Mouse (Mus musculus) liver (tissue): ENCODE measurements around the gene Cuedc2.
A peak's percentile ranks its signal among the peaks of the same experiment; 100 is the strongest.

Source experiments
- DNase-seq: peaks from one replicate; pipeline ENCODE4 v3.0.0-alpha.2; 2020; ENCODE audit warnings: mixed read lengths

Cuedc2 gene

DNA sequence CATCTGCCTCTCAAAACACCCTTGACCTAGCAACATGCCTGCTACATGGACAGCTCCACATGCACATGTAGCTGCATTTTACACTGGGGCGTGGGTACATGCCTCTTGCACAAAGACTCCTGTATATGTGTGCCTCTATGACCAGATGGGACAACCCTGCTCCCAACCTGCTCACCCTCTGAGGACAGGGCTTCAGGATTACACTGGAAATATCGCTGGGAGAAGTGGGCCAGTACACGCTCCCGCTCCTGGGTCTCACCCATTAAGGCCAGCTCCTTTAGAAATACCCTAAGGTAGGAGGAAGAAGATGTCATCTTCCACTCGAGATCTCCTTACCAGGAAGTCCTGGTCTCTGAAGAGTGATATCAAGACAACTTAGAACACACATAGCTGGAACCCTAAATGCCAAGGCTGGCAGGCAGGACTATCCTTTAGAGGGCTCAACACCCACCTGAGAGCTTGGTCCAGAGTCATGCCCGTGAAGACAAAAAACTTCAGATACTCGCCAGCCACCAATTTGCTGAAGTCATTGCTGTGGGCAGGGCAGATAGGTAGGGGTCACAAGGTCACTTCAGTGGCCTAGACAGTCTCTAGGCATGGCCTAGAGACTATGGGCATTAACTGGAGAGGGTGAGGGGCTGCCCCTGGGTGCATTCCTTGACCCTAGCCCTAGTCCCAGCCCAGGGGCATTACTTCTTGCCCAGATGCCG is 18.3 kb downstream of the Cuedc2 start:
- no peak for DNase-seq

DNA sequence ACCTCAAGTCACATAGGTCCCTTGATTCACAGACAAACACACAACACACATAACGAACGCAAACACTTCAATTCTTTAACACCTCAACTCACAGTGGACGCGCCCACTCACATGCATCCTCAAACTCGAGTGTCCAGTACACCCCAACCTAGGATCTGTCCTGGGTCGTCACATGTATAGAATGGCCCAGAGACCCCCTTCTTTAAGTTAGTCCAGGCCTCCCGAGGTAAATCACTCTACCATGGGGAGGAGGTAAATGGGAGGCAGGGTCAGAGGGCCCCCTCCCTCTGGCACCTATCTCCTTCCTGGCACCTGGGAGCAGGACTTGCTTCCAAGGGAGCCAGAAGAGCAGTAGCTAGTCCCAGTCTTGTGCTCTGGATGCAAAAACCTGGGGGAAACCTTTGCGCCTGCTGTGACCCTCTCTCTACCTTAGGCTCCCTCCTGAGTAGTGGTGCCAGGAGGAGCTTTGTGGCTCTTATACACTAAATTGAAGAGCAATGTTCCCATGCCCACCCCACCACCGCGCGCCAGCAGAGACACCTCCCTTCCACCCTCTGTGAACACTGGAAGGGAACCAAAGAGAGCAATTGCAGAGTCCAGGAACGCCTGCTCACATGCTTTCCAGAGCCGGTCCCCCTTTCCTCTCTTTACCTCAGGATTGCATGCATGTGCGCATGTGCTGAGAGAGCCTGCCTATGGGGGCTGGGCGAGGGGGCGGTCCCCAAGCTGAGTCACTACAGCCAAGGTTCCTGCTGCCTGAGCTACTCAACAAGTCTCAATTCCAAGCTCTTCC is 19.7 kb downstream of the Cuedc2 start:
- DNase-seq = peak; percentile 67

DNA sequence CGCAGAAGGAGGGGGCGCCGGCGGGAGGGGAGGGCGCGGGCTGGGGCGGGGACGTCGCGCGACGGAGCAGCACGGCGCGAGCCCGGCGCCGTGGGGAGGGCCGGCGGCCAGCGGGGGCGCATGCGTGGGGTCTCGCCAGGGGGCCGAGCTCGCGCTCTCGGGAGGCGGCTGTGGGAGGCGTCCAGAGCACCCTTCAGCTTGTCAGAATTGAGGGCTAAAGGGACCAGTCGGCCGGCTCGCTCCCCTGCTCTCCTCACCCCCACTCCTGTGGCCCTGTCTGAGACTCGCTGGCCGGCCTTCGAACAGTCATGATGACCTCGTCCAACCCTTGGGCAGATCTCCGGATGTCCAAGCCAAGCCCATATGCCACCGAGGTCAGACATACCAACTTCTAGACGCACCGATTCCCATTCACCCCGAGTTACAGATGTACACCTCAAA is 20.5 kb downstream of the Cuedc2 start:
- no peak for DNase-seq

DNA sequence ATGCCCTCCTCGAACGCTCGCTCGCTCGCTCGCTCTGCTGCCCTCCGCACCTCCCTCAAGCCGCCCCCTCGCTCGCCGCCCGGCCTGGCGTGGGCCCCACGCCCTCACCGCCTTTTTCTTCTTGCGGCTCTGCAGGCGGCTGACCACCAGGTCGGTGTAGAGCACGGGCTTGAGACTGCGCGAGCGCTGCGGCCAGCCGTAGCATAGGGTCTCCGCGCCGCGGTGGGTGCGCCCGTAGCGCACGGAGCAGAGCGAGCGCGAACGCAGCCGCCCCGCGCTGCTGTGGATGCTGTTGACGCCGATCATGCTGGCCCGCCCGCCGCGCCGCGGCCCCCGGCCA is 21.0 kb downstream of the Cuedc2 start:
- no peak for DNase-seq

DNA sequence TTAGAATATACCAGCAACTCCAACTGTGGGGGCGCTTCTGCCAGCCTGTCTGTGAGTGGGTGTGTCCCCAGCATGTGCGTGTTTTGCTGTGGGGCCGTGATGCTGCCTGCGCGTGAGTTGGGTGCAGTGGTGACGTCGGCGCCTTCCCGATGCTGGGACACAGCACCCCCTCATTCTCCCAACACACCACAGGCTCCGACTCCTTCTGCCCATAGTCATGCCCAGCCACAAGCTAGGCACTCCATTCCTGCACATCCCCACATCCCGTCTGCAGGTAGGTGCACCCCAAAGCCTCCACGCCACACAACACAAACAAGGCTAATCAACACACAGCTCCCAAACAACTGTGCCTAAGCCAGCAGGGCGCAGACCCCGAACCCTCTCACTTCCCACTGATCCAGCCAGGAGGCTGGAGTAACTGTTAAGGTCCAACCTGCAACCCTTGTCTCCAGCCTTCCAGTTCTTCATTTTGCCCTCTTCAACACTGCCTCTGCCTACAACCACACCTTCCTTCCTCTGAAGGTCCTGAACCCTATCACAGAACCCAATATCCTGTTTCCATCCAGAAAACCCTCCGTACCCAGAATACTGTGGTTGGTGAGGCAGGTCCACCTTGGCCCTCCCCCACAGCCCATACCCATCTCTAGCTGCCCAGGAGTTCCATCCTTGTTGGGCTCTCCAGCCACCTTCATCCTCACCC is 21.5 kb downstream of the Cuedc2 start:
- no peak for DNase-seq

DNA sequence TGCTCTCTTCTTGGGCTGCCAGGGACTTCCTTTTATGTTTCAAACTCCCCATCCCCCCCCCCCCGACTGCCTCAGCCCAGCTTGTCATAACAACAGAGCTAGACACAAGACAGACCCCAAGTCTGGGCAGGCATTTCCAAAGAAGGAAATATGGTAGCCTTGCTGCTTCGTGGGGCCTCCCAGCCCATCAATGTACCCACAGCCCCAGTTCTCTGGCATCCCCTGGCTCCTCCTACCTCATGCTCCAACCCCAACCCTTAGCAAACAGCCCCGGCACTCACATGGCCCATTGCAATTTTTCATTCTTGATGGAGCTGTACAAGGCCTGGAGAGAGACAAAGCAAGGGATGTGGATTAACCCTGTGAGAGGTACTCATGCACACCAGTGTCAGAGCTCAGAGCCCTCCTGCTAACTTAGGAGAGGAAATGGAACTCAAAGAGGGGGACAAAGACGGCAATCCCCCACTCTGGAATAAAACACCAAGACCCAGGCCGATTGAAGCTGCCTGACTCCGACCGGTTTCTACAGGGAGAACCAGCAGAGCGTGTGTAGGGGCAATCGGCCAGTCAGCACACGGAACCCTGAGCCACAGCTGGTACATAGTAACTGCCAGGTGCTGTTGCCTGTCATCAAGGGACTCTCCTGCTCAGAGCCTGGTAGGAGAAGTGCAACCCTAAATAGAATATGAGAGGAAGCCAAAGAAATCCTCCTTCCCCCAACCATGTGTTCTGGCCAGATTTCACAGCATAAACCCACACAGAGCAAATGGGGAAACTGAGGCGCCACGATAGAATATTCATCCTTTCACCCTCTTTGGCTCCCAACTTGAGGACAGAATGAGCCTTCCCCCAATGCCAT is 22.5 kb downstream of the Cuedc2 start:
- peak; percentile 49 for DNase-seq

DNA sequence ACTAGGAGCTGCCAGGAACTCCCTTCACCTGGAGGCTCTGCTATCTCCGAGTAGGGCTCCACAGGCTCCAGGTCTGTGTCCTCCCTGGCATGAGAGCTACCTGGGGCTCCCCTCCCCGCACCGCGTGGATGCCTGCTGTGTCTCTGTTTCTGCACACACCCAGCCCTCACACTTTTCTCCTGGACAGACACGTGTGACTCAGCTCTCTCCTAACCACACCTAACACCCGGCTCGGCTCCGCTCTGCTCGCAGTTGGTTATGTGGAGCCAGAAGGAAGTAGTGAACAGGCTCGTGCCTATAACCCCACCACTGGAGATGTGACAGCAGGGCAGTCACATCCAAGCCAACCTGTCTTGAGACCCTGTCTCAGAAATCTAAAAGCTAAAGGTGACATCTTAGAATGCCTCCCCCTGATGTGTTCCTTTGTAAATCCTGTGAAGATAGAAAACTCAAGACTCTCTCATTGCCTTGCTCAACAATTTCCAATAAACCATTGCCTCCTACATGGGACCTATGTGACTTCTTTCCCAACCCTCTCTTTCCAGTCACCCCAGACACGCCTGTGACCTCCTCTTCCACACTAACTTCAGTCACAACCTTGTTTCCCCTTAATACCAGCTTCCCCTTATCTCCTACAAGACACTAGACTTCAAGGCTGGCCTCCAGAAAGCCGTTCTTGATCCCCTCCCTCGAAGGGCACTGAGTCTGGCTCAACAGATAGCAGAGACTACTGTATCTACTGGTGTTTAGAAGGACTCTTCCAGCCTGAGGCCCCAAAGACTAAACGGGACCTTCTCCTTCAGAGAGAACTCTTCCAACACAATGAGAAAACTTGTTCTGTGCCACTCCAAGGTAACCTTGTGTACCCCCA is 23.4 kb downstream of the Cuedc2 start:
- DNase-seq = peak; percentile 87

DNA sequence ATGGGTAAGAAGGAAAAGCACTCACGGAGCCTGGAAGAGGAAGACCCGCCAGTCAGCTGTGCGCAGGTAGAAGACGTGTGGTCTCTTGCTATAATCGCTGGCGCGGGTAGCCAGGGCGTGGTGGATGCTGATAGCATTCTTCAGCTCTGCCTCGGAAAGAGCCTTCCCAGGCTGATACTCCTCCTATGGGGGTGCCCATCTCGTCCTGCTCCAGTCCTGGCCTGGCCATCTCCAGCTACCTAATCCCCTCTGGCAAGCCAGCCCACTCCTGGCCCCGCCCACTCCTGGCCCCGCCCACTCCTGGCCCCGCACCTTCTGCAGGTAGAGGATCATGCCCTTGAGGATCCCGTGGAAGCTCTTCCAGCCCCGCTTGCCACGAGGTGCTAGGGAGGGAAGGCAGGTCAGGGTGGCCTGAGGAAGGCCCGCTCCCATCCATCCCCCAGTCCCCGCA is 24.3 kb downstream of the Cuedc2 start:
- DNase-seq = peak; percentile 86

DNA sequence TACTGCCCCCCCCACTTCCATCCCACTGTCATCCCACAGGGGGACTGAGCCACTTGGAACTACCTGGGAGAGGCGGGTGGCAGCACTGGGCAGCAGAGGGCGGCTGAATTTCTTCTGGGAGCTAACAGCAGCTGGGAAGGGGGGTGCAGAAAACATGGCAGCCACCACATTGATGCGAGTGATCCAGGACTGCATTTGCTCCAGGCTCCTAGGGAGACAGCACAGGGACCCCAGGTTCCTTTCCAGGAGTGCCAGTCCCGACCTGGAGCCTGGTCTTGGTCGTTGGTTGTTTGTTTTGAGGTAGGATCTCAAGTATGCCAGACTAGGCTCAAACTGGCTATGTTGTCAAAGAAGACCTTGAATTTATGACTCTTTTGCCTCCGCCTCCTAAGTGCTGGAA is 24.9 kb downstream of the Cuedc2 start:
- no peak for DNase-seq

DNA sequence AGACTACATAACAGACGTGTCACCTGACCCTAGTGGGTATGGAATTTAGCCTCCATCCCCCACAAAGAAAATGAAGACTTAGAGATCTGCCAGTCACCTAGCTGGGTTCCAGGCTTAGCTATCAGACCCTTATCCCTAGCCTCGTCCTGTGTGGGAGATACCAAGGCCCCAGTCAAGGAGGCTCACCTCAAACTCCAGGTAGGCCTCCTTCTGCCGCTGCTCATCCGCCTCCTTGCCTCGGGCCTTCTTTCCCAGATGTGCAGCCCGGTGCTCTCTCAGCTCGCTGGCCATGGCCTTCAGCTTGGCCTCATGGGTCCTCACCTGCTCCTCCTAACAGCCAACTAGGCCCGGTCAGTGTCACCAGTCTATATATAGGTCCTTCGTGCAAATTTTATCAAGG is 25.4 kb downstream of the Cuedc2 start:
- no peak for DNase-seq

DNA sequence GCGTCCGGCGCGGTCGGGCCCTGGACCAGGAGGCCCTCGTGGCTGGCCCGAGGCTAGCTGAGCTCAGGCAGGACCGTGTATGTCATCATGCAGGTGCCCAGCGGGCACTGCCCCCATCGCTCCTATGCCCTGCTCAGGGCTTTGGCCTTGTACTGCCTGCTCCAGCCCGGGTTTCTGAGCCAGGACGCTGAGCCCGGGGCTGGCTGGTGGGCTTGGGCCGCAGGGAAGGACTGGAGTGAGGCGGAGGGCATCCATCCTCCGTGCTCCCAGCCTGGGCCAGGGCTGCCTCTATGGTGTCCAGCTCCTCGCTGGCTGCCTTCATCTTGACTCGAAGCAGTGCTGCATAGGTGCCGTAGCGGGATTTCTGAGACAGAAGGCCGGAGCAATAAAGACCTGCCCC is 25.9 kb downstream of the Cuedc2 start:
- no peak for DNase-seq

DNA sequence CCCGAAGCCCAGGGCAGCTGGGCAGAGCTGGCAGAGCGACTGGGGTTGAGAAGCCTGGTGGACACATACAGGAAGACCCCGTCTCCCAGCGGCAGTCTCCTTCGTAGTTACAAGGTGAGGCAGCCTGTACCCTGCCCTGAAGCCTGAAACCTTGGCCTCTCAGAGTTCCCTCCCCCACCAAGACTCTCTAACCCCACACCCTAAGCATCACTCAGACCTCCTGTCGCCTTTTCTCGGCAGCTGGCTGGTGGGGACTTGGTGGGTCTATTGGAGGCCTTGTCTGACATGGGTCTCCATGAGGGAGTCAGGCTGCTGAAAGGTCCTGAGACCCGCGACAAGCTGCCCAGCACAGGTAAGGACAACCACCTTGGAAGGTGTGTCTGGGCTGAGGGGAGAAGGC is 27.2 kb downstream of the Cuedc2 start:
- no peak for DNase-seq

DNA sequence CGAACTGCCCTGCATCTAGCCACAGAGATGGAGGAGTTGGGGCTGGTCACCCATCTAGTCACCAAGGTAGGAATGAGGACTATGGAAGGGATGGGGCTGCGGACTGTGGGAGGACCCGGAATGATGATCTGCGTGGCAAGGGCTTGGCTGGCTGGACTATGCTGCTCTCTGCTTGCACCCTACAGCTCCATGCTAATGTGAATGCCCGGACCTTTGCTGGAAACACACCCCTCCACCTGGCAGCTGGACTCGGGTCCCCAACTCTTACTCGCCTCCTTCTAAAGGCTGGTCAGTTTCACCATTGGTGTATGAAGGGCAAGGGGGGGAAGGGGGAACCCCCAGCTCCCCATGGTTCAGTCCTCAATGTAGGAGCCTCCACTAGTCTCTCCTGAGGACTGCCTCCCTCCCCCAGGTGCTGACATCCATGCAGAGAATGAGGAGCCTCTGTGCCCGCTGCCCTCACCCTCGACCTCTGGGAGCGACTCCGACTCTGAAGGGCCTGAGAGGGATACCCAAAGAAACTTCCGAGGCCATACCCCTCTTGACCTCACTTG is 28.1 kb downstream of the Cuedc2 start:
- no peak for DNase-seq

DNA sequence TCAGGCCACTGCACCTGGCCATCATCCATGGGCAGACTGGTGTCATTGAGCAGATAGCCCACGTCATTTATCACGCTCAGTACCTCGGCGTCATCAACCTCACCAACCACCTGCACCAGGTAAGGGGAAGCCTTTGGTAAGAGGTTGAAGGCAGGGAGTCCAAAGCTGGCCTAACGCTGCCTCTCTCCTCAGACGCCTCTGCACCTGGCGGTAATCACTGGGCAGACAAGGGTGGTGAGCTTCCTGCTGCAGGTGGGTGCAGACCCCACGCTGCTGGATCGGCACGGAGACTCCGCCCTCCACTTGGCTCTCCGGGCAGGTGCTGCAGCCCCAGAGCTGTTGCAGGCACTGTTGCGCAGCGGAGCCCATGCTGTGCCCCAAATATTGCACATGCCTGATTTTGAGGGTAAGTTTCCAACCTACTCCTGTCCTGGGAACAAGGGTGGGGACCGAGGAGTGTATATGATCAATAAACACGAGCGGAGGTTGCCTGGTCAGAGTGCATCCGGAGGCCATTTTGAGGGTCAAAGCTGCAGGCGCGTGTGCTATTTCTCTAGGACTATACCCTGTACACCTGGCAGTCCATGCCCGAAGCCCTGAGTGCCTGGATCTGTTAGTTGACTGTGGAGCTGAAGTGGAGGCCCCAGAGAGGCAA is 28.7 kb downstream of the Cuedc2 start:
- DNase-seq = no peak

DNA sequence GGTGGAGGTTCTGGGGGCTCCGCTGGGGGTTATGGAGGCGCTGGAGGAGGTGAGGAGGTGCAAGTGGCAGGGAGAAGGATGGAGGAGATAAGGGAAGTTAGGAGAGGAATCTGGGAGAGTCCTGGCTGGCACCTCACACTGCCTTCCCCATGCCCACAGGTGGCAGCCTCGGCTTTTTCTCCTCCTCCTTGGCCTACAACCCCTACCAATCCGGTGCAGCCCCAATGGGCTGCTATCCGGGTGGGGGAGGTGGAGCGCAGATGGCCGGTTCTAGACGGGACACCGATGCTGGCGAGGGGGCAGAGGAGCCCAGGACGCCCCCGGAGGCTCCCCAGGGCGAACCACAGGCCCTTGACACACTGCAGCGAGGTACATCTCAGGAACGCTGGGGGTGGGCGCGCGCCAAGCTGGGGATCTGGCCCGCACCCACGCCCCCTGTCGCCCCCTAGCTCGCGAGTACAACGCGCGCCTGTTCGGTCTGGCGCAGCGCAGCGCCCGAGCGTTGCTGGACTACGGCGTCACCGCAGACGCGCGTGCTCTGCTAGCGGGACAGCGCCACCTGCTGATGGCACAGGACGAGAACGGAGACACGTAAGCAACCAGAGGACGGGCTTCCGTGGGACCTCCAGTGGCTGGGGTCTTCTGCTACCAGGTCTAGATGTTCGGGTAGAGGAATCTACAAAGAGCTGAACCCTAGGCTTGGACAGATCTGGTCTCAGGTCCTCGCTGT is 29.6 kb downstream of the Cuedc2 start:
- DNase-seq = peak; percentile 90

DNA sequence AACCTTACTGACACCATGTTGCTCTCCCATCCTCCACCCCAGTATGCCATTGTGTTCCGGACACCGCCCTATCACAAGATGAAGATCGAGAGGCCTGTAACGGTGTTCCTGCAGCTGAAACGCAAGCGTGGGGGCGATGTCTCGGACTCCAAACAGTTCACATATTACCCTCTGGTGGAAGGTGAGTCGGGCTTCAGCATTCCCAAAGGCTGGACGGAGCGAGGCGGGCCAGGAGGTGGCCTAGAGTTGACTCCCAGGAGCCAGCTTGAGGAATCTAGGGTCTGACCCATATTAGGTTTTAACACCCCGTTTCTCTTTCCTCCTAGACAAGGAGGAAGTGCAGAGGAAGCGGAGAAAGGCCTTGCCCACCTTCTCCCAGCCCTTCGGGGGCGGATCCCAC is 30.2 kb downstream of the Cuedc2 start:
- peak; percentile 2 for DNase-seq

DNA sequence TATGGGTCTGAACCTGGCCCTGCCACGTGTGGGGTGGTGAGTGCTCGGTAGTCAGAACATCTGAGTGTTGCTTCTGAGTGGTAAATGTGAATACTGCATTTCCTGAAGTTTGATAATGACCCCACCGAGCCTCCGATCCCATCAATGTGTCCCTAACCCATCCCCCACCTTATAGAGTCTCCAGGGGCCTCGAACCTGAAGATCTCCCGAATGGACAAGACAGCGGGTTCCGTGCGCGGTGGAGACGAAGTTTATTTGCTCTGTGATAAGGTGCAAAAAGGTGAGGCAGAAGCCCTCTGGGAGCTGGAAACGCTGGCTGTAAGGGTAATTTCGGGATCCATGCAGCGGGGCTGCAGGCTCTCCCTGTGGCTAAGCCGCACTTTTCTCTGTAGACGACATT is 30.7 kb downstream of the Cuedc2 start:
- DNase-seq = peak; percentile 3

DNA sequence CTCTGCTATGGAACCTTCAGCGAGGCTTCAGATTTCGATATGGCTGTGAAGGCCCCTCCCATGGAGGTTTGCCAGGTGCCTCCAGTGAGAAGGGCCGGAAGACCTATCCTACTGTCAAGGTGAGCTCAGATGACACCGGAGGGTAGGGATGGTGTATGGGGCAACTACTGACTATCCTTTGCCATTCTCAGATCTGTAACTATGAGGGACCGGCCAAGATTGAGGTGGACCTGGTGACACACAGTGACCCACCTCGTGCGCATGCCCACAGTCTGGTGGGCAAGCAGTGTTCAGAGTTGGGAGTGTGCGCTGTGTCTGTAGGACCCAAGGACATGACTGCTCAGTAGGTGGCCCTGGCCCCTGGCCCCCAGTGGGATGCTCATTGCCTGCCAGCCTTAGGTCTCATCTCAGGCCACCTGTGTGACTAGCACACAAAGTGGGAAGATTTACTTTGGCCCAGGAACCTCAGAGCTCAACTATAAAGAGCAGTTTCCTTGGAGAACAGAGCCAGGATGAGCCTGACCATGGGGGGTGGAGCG is 31.7 kb downstream of the Cuedc2 start:
- DNase-seq = peak; percentile 2

DNA sequence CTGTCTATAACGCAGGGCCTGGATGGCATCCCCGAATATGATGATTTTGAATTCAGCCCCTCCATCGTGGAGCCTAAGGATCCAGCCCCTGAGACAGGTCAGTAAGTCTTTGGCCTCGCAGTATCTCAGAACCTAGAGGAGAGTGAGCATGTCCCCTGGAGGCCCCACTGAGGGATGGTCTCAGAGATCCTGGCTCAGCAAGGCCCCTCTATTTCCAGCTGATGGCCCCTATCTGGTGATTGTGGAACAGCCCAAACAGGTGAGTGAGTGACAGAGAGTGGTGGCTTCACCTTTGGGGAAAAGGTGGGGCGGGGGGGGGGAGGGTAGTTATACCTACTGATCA is 32.3 kb downstream of the Cuedc2 start:
- no peak for DNase-seq
